Comparison of ENCODE assay signal across 10 mouse cellular contexts in the genomic region with DNA sequence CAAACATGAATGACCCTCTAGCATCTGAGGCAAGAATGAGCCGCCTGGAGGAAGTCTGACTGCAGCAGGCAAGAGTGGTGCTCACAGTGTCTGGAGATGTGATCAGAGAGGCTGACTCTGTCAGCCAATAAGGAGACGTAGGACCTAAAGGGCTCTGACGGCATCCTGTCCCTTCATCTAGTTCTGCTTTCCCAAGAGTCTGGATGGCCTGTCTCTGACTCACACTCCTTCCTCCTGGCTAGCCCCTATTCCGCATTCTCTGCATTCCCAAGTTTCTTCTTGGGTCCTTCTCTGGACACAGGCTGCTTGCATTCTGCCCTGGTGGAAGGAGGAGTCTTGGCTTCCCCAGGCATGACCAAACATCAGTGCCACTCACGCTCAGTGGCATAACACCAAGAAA. TPM values are rescaled to one million over a fixed set of nuclear protein-coding genes. Genes with fewer than 3 reads are reported as not detected.
A peak's percentile ranks its signal among the peaks of the same experiment; 100 is the strongest.
DNase-seq lines count a peak whose midpoint lies in the region; ATAC-seq lines count a peak whose summit lies in the region.
"Had no signal": no experiment of that assay in that cellular context is flagged by ENCODE, and none has a peak within 500 bp of the region (broad histone marks: within the 10 kb centered on the region; RNA-seq: fewer than 3 reads in every experiment).

No protein-coding gene starts in this region.

- no peak overlapping the region for H3K9ac ChIP-seq in hindbrain, embryonic 16.5 days (ENCODE audit: low read depth, low read length)
- H3K9ac ChIP-seq: hindbrain, embryonic 15.5 days had no signal

- H3K27me3 ChIP-seq in hindbrain, embryonic 16.5 days (replicated peaks; ENCODE audit: control insufficient read depth, insufficient read depth, low read length): no peaks in the 10 kb centered on the region
- H3K27me3 ChIP-seq: hindbrain, embryonic 15.5 days had no signal

- H3K27ac ChIP-seq in hindbrain, embryonic 16.5 days (ENCODE audit: low read depth, low read length): no peak overlapping the region
- H3K27ac ChIP-seq: hindbrain, embryonic 15.5 days had no signal

- no peaks in the 10 kb centered on the region for H3K36me3 ChIP-seq in hindbrain, embryonic 16.5 days (ENCODE audit: control insufficient read depth, insufficient read depth, low read length)
- H3K36me3 ChIP-seq: hindbrain, embryonic 15.5 days had no signal

- no peak overlapping the region for H3K4me2 ChIP-seq in hindbrain, embryonic 16.5 days (ENCODE audit: low read length)
- H3K4me2 ChIP-seq: hindbrain, embryonic 15.5 days had no signal

- ATAC-seq in hindbrain, embryonic 16.5 days: no peak

- H3K4me1 ChIP-seq in hindbrain, embryonic 16.5 days (ENCODE audit: control insufficient read depth, insufficient read depth, low read depth, low read length): no peaks in the 10 kb centered on the region
- H3K4me1 ChIP-seq: hindbrain, embryonic 15.5 days had no signal

- 77% methylated on average over 5 of the region's 5 CpGs for WGBS in hindbrain, embryonic 16.5 days

- no peaks in the 10 kb centered on the region for H3K9me3 ChIP-seq in hindbrain, embryonic 16.5 days (ENCODE audit: control insufficient read depth, low read length)
- H3K9me3 ChIP-seq: hindbrain, embryonic 15.5 days had no signal

- peak; percentile 48 for DNase-seq in gastrocnemius, adult 18-20 months (ENCODE audit: low spot score)
- DNase-seq in gastrocnemius, adult 8-10 months (ENCODE audit: low spot score in 2 of 2): no peak
- peak; percentile 50 to 75 for DNase-seq in heart, adult 18-20 months
- peak; percentile 54 for DNase-seq in kidney, adult 9 months
- peak; percentile 72 to 80 for DNase-seq in lung, postnatal 4 days
- DNase-seq in c-Kit-positive CD71-positive TER-119-positive erythroid progenitor cells, embryonic 14.5 days (ENCODE audit: low spot score): no peak
- no peak for DNase-seq in thymus, postnatal 36 days

- no peak overlapping the region for H3K4me3 ChIP-seq in hindbrain, embryonic 16.5 days (ENCODE audit: low read length)
- H3K4me3 ChIP-seq: hindbrain, embryonic 15.5 days had no signal

RNA-seq across cellular contexts. Expression of gene Serpine1, which starts 7.8 kb away (rescaled TPM):
- 1 to 10 TPM; 4.9 to 5.5 TPM for total RNA-seq in gastrocnemius, adult 18-20 months (2021)
- 1 to 10 TPM; 1.8 to 7.5 (median 6.2) TPM for total RNA-seq in gastrocnemius, adult 8-10 months (2022)
- total RNA-seq in heart, adult 18-20 months (2021): 10 to 100 TPM; 18.4 to 33.2 TPM
- 0.14 TPM in 1 of 2 replicates, not detected in the other for polyA plus RNA-seq in hindbrain, embryonic 16.5 days (2015; fragmentation: Nextera tagmentation; extraction: Ambion mirVana)
- total RNA-seq: monocyte, adult 5-6 weeks had no signal

RNA-seq across cellular contexts. Expression of gene Ap1s1, which starts 33.9 kb away (rescaled TPM):
- total RNA-seq in gastrocnemius, adult 18-20 months (2021): 10 to 100 TPM; 14.0 to 17.1 TPM
- 10 to 100 TPM; 15.4 to 22.0 (median 17.8) TPM for total RNA-seq in gastrocnemius, adult 8-10 months (2022)
- 10 to 100 TPM; 37.5 to 40.2 TPM for total RNA-seq in heart, adult 18-20 months (2021)
- 242 and 260 TPM in 2 replicates for polyA plus RNA-seq in hindbrain, embryonic 16.5 days (2015; fragmentation: Nextera tagmentation; extraction: Ambion mirVana)

RNA-seq across cellular contexts. Expression of gene Trim56, which starts 36.2 kb away (rescaled TPM):
- total RNA-seq in gastrocnemius, adult 18-20 months (2021): 1 to 10 TPM; 7.4 to 8.0 TPM
- 1 to 10 TPM; 6.5 to 9.0 (median 7.8) TPM for total RNA-seq in gastrocnemius, adult 8-10 months (2022)
- 10 to 100 TPM; 19.0 to 21.5 TPM for total RNA-seq in heart, adult 18-20 months (2021)
- 1.8 and 2.3 TPM in 2 replicates for polyA plus RNA-seq in hindbrain, embryonic 16.5 days (2015; fragmentation: Nextera tagmentation; extraction: Ambion mirVana)

RNA-seq across cellular contexts. Expression of gene Vgf, which starts 53.7 kb away (rescaled TPM):
- total RNA-seq in gastrocnemius, adult 18-20 months (2021): not detected
- total RNA-seq in gastrocnemius, adult 8-10 months (2022): not detected
- total RNA-seq in heart, adult 18-20 months (2021): not detected
- 14.1 and 17.0 TPM in 2 replicates for polyA plus RNA-seq in hindbrain, embryonic 16.5 days (2015; fragmentation: Nextera tagmentation; extraction: Ambion mirVana)
- total RNA-seq: monocyte, adult 5-6 weeks had no signal

Comparison
In these comparisons a context has a peak if more than half of its experiments do, and no peak if none do; other contexts are left out.
1. DNase-seq: peak in gastrocnemius, adult 18-20 months (single experiment), heart, adult 18-20 months (2 of 2), kidney, adult 9 months (single experiment) and lung, postnatal 4 days (2 of 2); none in gastrocnemius, adult 8-10 months (0 of 2), c-Kit-positive CD71-positive TER-119-positive erythroid progenitor cells, embryonic 14.5 days (single experiment) and thymus, postnatal 36 days (0 of 2).